Mouse (Mus musculus) telencephalon, adult 2 months (tissue): ENCODE measurements at regions not wholly inside any gene's neighbourhood (a gene's known extent, or its start where the extent isn't known, plus 50 kb on each side); places are given as distances from the start of the nearest gene placed in this dataset.
"Not testable (repeated sequence)": the region's sequence is repeated elsewhere in the genome, so short reads cannot be mapped to it uniquely, and the experiment has no call there.

Experiments
- DNase-seq: peaks from one replicate; pipeline ENCODE4 v3.0.0-alpha.2; 2011; ENCODE audit warnings: low read depth, low spot score

DNA sequence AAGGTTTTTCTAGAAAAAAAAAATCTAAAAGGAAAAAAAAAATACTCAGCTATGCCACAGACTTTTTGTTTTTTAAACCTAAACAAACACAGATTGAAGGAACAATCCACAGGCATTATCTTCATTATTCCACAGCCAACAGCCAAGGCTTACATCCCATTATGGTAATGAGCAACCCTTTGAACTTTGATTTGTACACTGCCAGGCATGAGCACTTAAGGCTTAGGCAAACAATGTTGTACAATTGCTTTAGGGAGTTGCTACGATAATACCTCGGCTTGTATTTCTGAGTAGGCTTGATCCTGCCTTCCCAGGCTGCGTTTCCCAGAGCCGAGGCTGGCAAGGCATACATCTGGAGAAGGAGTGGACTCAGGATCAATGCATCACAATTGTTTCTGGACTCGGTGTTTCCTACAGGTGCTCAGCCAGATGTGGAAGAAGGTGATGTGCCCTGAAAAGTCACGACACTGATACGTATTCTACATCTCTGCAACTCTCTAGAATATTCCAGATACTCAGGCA, 409.0 kb upstream of the Igfbp7 start:
- DNase-seq: no peak

DNA sequence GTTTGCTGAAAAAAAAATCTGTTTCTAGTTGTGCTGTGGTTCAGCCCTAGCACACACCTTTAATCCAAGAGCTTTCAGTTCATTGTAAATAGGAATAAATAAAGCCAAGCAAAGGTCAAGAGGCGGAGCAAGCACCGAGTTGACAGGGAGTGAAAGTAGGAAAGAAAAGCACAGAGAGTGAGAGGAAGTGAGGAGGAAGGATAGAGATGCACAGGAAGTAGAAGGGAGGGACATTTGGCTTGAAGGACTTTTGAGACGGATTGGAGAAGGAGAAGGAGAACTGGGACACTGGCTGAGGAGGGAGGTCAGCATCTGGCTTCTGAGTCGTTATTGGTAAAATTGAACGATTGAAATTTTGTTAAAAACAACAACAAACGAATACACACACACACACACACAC, 402.0 kb upstream of the Igfbp7 start:
- DNase-seq: no peak

DNA sequence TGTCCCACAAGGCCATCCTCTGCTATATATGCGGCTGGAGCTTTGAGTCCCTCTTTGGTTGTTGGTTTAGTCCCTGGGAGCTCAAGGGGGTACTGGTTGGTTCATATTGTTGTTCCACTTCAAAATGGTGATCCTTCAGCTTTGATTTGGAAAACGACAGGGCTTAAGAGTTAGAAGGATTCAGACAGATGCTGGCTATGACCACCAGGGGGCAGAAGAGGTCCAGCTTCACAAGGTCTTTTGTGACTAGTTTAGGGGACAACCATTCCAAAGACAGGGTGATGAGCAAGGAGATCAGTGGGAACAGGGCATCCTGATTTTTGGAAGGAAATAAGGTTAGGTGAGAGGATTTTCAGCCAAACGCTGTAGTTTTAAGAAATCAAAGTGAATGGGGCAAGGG, 399.9 kb upstream of the Igfbp7 start:
- peak; percentile 52 for DNase-seq

DNA sequence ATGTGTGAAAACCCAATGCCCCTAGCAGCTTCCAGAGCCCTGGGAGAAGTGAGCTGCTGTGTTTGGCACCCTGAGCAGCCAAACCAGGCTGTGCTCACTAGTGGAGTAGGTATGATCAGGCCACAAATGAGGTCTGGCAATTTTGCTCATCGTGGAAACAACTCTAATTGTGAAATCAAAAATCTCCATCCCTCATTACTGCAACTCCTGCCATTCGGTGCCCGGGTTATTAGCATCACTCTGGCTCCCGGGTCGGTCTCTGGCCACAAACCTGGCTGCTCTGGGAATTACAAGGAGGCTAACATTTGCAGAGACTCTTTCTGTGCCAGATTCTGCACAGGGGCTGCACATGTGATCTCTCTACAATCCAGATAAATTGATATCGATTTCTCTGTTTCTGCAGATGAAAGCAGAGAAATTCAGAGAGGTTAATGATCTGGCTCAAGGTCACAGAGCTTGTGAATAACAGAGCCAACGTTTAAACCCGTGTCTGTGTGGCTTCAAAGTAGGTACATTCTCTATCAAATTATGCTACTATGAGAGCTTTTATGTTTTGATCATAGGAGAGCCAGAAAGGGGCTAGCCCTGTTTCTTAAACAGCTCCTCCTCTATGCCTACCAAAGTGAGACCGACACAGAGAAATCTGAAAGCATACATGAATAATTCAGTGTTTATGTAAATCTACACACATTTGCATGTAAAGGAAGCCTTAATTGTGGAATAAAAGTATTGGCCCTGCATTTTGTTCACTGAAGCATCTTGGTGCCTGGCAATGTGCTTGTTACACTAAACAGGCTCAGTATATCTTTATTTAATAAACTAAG, 398.7 kb upstream of the Igfbp7 start:
- DNase-seq: no peak

DNA sequence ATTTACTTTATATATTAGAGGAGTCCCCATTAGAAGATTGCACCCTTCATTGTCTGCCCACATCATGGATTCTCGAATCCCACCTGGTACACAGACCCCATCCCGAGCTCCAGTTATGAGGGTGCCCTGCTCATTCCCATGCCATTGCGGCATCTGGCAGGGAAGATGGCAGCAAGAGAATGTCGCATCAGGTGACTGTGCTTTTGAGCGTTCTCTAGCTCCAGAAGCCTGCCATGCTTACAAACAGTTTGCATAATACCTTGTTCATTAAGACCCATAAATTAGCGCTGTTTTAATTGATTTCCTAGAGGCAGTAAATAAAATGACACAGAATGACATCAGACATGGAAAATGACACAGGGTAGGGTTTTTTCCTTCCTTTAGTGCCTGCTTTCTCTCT, 398.0 kb upstream of the Igfbp7 start:
- no peak for DNase-seq

DNA sequence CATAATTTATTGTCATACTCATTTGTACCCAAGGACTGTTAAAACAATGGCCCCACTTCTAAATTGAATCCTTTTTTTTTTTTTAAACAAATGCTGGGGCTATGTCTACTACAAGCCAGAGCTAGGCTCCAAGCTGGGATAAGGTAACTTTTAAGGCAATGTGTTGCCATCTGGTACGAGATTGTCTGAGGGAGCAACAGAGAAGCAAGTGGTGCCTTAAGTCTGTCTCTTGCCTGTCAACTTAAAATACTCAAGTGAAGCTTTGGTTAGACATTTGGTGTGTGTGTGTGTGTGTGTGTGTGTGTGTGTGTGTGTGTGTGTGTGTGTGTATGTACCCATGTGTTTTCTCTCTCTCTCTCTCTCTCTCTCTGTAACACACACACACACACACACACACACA, 397.5 kb upstream of the Igfbp7 start:
- no peak for DNase-seq

DNA sequence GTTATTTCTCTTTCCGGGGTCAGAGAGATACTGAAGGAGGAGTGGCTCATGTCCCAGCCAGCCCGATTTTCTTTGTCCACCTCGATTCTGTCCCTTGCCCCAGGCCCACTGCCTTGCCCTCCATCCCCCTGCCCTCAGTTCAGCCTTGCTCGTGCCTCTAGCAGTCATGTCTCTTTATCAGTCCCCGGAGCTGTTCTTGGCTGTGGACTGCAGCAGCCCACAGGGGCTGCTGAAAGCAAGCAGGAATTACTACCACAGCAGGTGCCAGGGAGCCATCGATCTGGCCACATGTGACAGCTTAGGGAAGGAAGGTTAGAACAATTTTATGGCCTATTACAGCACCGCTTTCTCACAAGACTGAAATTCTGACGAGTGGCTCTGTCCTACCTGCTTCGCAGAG, 396.3 kb upstream of the Igfbp7 start:
- DNase-seq: no peak

DNA sequence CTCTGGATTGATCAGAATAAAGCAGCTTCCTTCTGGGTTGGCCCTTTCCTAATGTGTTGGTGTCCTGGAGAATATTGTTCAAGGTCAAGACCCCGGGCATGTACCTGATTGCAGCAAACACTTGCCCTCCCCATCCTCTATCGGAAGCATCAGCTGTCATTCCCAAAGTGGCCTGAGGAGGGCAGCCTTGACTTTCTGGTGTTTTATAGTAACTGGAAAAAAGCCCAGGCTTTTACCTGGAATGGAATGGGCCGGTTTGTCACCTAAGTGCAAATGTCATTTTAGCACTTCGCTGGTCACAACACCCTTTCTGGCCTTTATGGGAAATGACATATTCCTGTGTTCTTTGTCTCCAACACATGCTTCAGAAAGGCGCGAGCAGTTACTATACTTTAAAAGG, 395.7 kb upstream of the Igfbp7 start:
- no peak for DNase-seq

DNA sequence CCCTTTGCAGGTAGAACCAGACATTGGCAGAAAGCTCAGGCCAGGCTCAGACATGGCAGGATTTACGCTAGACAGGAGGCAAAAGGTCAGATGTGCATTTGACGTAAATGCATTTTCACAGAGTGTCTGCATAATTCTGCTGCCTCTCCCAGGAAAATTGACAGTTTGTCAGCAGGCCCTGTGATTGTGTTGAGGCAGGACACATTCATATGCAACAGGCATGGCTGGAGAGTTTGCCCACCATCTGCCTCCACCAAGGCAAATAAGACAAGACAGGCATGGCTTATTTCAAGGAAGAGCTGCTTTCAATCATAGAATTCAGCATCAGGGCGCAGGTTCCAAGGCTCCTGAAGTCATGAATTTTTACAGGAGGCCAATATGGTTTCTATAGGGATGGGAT, 389.1 kb upstream of the Igfbp7 start:
- no peak for DNase-seq

DNA sequence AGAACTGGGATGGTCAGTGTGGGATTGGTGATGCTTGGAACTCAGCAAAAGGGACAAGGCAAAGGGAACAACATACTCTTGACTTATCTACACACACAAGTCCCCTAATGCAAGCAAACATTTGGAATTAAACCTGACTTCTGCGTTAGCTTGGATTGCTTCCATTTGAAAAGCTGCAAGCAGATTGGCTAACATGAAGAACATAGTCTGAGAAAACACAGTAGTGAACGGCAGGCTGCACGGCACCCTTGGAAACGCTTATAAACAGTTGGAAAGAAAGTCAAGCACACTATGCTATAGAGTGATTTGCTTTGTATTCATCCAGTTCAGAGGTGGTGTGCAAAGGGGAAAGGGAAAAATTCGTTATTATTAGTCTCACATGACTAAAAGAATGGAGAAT, 387.9 kb upstream of the Igfbp7 start:
- DNase-seq: no peak

DNA sequence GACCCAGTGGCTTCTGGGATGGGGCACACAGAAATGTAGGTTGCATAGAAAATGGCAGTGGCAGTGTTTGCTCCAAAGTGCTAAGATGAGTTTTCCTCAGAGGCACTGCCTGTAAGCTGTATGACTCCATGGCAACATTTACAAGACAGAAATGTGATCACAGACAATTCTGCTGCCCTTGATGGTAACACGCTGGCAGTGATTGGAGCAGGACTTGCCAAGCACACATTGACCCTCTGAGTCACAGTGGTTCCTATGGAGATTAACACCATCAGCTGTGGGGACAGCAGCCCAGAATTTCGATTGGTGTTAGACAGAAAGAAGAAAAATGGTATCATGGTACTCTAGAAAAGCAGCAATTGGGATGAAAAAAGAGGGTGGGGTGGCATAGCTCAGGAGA, 376.1 kb upstream of the Igfbp7 start:
- no peak for DNase-seq

DNA sequence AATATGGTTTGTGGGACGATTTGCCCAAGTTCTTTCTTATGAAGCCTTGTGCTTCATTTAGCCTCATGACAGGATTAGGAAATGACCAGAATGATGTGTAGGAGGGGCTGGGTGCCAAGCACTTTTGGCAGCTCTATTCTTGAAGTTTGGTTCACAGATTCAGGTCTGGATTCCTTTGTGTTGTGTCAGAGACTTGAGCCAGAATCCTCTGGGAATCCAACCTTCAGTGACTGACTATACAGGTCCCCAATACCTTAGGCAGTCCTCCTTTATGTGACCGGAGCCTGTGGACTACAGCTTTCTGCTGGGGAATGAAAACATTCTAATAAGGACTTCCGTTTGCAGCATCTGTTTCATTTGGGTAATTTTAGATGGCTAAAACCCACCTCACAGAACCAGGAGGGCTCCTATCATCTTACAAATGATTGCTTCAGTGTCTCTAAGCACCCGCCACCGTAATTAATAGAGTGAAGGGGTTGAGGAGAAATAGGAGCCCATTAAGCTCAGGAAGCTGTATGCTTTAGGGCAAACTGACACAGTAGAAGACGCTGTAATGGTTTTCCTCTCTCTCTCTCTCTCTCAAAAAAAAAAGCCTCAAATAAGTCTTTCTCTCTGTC, 354.7 kb upstream of the Igfbp7 start:
- no peak for DNase-seq

DNA sequence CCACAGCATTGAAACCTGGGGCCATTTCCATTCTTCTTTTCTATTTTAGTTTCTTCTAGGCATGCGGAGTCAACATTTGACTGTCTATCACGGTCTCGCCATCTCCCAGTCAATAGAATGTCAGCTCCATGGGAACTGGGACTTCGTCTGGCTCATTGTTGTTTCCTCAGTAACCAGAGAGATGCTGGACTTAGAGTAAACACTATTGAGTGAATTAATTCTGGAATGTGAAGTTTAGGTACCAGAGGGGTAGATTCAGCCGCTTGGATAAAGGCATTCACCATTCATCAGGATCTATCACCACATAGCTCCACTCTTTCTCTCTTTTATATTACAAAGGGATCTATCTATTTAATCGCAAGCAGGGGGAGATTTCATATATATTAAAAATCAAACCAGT, 354.2 kb upstream of the Igfbp7 start:
- no peak for DNase-seq

DNA sequence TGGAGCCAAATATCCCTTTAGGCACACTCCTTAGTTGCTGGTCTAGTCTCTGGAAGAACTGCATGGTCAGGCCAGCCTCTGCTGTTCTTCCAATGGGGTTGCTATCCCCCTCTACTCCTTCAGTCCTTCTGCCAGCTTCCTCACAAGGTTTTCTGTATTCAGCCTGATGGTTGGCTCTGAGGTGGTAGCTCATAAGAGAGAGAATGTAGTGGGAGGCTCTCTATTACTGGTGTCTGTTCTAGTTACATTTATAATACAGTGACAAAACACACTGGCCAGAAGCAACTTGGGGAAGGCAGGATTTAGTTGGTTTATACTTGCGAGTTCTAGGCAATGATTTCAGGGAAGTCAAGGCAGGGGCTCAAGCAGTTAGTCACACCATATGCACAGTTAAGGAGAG, 341.1 kb upstream of the Igfbp7 start:
- DNase-seq: peak; percentile 6

DNA sequence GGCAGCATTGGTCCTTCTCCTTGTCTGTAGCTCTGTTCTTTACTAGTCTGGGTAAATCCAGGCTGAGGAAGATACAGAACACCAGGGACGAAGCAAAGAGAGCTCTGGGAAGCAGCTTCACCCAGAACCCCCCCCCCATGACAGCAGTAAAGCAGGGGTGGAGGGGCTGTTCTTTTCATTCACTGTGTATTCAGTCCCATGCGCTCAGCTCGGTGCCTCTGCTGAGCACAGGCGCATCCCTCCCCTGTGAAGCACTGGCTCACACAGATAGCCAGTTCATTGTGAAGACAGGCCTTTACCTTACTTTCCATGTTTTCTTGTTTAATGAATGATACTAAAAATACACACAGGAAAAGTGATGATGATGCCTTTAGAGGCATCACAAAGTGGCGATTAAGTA, 338.8 kb upstream of the Igfbp7 start:
- no peak for DNase-seq

DNA sequence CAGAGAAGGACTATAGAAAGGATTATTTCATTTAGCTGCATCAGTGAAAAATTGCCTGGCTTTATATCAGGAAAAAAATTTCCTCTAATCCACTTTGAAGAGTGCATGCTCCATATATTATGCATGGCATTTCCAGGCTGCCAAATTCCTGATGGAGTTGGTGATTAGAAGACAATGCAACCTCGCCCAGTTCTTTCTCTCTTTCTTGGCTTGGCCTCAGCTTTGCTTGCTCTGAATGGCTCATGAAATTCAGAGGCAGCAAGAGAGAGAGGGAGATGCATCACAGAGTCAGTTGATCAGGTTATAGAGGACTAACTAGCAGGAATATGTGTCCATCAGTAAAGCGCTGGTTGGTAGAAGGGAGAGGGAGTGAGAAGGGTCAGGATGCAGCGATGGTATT, 335.6 kb upstream of the Igfbp7 start:
- no peak for DNase-seq

DNA sequence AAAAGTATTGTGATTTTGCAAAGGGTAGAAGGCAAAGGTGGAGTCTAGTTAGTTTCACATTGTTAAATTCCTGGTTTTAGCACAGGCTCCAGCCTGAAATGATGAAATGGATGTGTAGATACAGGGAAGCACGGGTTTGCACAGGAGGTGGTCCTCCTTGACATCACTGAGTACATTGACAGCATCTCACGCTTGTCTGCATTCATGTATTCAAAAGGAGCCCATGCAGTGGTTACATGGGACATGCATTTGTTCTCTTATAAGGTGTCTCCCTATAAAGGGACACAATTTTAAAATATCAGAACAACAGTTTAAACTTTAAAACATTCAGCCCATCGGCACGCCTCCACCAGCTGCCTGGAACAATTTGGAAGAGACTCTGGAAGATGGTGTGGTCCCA, 322.4 kb upstream of the Igfbp7 start:
- not testable (repeated sequence) for DNase-seq

DNA sequence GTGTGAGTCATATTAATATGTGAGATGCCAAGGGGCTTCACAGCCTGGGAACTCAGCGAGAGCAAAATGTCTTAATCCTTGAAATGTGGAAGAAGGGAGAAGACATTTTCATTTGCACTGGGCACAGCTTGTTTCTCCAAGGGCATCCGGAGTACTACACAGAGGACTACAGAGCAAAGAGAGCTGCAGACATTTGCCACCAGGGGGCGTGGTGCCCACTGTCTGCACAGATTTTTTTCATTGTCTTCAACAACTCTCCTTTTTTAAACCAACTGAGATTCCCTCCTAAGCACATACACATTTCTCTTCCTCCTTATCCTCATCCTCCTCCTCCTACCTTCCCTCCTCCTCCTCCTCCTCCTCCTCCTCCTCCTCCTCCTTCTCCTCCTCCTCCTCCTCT, 273.8 kb upstream of the Igfbp7 start:
- DNase-seq: no peak

DNA sequence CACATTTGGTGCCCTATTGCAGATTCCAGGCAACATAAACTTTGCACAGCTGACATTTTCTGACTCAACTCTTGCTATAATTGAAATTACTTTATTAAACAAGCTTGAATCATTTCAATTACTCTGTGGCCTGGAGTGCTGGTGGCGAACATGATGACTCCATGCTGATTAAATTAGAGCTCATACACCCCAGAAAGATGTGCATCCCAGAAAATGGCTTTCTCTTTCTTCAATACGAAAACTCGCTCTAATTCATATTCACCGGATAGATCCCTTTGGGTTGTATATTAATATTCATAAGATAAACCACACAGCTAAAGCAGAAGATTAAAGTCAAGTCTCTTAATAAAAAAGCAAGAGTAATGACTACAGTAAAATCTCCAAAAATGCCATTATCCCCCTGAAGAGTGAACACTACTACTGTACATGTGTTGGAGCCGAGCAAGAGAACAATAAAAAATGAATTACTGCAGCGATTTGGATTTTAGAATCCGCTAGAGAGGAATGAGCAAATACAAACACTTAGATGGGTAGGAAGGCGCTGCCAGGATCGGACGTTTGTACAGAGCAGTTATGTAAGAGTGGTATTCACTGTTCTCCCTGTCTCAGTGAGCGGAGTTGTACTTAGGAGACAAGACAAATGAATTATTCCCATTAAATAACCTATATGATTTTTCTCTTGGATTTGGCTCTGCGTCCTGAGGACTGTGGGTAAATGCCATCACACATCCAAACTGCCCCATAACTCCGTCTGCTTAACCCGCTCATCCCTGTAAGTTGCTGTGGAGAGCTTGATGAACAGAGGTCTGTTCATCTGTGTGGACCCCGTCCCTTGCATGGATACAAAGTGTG, 264.5 kb upstream of the Igfbp7 start:
- no peak for DNase-seq

DNA sequence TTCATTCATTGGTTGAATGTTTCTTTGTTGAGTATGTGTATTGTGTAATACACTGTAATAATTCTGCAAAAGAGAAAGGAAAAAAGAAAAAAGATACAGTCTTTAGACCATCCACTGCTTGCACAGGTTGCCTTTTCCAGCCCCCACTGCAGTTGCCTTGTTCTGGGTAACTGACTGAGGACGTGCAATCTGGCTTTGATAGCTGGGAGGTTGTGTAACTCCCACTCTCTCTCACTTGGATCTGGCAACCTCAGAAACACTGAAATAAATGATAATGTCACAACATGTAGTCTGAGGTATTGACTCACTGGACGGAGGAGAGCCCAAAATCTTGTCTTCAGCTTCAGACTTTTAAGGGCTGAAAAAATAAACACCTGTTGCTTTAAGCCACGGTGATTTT, 255.3 kb upstream of the Igfbp7 start:
- peak; percentile 18 for DNase-seq

DNA sequence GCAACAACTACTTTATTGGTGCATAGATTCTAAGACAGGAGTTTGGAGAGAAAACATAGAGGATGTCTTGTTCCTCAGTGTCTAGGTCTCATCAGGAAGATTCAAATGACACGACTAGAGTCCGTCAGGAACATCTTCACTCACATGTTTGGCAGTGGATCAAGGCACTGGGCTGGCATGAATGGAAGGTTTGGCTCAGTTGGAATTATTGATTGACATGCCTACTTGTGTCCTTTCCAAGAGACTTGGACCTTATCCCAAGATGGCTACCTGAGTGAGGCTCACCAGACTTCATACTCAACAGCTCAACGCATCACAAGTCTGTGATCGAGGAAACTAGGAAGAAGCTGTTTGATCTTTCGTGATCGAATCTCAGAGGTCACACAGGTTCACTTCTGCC, 251.2 kb upstream of the Igfbp7 start:
- DNase-seq: no peak

DNA sequence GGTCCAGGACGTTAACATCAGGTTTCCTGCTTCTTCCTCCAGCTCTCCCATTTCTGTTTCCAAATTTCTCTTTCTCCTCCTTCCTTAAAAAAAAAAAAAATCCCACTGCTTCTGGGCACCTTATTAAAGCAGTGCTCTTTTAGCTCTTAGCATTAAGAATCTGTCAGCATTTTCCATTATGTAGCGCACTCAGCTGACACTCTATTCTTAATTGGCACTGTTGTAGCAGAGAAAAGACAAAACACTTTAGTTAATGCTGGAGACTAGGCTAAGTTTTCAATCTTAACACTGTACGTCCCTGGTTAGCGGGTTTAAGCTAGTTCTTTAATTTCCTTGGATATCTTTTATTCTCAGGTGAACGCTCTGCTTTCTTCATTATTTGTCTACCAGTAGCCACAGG, 236.8 kb upstream of the Igfbp7 start:
- DNase-seq: no peak
